Mouse (Mus musculus): ENCODE results near the gene Popdc3.
"Not testable (repeated sequence)": the region's sequence is repeated elsewhere in the genome, so short reads cannot be mapped to it uniquely, and the experiment has no call there.

Popdc3 gene

DNA sequence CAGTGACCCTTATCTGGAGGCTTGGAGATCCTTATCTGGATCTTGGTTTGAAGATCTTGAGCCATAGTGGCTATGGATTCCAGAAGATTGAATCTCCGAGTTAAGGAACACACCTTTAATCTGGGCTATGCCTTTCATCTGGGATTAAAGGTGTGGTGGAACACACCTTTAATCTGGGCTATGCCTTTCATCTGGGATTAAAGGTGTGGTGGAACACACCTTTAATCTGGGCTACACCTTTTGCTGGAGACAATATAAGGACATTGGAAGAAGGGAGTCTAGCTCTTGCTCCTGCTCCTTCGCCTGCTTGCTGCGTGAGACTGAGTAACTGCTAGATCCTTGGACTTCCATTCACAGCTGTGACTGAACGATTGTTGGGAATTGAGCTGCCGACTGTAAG is at the start of gene Popdc3:
Gene Popdc3, plus strand, starts transcription at position 301 of the 400 bp plus-strand sequence.
- not testable (repeated sequence) for DNase-seq (ENCODE audit: low spot score)

DNA sequence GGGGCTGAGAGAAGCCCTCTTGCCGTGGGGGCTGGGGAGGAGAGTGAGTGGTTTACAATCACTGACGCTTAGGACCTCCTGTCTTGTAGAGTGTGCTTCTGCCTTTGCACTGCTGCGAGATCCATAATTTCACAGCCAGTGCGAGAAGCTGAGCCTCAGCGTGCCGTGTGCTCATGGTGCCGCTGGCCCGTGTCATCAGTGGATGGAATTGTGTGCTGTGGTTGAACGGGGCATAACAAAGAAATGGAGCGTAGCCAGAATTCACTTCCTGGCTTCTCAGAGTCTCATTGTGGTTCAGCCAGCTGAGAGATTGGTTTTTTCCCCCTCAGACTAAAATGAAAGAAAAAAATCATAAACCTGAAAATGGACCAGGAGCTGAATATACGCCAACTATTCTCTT is 48.8 kb upstream of the Popdc3 start:
- no peak for DNase-seq (ENCODE audit: low spot score)

DNA sequence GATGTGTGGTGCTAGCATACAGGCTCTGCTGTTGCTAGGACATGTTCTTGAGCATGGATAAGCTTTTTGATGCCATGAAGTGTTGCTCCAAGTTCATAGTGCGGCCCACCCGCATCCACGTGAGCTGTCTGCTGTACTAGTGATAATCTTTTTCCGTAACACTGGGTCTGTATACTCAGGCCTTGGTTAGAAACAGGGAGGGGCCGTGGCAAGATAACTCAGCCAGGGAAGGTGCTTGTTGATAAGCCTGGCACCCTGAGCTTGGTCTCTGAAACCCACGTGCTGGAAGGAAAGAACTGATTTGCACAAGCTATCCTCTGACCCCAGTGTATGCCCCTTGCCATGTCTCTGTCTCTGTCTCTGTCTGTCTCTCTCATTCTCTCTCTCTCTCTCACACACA is 47.9 kb upstream of the Popdc3 start:
- no peak for DNase-seq (ENCODE audit: low spot score)

DNA sequence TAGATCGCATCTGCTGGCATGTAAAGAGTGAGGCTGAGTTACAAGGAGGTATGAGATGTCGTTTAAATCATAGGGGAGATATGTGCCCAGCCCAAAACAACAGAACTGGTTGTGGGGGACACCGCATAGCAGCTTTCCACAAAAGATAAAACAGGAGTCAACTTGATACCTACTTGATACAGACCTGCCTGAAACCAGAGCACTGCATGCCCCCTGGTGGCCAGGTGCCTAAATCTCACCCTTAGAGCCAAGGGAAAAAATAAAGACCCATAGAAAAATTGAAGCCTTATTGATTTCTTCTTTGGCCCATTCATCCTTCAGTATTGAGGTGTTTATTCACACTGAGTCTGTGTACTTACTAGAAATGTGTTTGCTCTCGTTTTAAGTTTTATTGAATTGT is 45.5 kb upstream of the Popdc3 start:
- DNase-seq (ENCODE audit: low spot score), result peak; percentile 28

DNA sequence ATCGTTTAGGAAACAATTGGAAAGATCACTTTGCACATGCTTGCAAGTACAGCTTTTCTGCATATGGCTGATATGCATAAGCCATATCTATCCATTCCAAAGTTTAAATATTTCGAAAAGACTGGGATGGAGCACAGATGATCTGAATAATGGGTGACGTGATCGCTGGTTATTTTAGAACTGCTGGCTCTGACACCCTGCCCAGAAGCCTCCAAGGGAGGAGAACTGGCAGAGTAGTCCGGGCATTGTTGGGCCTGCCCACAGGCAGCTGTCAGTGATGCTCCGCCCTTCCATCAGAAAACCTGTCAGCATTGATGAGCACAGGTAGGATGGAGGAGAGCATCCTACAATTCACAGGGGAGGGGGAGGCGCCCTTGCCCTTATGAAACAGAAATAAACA is 41.1 kb upstream of the Popdc3 start:
- no peak for DNase-seq (ENCODE audit: low spot score)

DNA sequence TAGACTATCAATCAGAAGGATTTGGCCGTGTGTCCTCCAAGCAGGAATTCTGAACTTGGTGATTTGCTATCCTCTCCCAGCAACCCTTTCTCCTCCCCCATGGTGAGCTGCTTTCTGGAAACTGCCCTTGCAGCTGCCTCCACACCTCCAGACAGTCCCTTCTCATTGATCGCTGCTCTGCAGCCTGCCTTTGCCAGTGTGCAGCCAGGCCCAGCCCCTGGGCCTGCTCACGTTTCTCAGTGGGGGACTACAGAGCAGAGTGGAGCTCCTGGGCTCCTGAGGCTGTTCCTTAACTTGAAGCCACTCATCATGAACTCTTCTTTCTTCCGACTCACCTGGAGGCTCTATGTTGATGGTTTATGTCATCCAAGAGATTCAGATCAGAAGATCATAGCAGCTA is 38.0 kb upstream of the Popdc3 start:
- no peak for DNase-seq (ENCODE audit: low spot score)

DNA sequence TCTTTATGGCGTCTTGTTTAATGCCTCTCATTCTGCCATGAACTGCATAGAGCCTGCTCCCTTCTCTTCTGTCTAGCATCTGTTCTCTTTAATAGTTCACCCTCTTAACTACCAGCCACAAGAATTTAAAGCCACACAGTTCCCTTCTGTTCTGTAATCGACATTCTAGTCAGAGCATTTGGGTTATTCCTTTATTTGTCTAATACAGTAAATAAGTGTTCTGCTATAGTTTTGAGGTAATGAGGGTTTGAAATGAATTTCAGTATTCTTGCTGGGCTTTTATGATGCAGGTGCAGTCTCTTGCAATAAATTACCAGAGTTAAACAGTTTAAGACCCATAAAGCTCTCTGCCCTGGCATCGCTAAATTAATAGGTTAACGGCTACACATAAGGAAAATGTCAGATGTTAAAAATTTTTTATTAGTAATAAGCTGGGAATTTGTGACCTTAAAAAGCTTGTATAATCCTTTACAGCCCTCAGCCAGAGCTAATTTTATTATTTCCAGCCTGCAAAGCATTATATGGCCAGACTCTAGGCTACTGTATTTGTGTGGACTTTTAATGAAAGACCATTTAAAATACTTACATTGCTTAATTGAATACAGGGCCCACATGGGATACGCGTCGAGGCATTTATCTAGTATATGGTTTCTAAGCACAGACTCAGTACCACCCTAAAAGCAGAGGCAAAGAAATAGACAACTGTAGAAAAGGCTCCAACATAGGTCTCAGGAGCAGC is 37.3 kb upstream of the Popdc3 start:
- DNase-seq (ENCODE audit: low spot score), result no peak

DNA sequence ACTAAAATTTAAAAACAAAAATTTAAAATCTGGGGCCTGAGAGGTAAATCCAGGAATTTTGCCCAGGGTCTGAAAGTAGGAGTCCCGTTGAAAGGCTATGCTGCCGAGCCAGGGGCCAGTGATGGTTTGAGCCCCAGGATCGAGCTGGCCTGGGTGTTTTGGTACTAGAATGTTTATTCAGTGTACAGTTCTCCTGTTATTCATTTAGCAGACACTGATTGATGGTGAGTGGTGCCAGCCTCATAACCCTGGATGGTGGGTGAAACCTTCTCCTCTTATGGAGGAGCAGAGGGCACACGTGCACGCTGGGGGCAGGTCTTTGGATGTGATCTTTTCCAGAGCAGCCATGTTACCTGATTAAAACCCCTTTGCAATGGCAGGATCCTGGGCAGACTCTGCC is 35.5 kb upstream of the Popdc3 start:
- DNase-seq (ENCODE audit: low spot score), result no peak

DNA sequence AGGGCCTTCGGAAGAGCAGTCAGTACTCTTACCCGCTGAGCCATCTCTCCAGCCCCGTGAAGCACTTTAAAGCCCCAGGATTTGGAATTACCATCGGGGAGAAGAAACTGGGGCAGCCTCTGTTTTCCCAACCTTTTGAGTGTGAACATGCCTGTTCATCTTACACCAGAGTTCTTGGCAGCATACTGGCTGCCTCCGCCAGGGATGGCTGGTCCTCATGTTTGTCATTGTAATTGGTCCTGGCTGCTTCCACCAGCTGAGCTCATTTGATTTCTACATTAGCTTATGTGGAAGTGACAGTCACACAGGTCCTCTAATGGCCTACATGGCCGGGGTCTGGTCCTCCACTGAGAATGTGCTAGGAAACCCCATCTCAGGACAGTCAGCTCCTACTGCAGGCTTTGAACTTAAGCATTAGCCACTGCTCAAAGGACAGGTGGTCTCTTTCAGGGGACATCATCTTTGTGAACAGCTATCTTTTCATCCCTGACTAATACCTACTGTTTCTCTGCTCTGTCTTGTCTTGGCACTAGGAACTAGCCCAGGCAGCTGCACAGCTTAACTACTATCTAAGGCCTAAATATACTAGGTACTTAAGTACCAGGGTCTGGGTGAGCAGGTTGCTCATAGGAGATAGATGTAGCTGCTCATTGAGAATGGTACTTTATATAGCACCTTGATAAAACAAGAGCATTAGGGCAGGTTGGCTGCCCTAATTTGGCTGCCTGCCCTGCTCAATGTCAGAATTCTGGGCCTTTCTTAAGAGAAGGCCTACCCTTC is 33.7 kb upstream of the Popdc3 start:
- DNase-seq (ENCODE audit: low spot score), result no peak

DNA sequence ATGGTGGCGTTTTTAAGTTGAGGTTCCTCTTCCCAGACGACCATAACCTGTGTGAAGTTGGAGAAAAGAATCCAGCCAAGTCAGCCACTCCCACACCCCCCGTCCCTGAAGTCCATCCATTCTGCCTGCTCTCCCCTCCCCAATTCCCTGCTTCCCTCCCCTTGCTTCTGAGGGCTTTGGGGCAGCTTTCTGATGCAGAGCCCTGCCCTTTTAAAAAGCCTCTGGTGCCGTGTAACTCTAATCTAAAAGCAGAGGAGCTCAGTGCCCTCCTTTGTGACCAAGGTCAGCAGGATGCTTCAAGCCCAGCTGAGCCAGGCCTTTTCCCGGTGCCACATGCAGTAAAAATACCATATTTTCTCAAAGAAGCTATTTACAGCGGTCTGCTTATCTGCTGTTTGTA is 31.1 kb upstream of the Popdc3 start:
- DNase-seq (ENCODE audit: low spot score), result peak; percentile 25

DNA sequence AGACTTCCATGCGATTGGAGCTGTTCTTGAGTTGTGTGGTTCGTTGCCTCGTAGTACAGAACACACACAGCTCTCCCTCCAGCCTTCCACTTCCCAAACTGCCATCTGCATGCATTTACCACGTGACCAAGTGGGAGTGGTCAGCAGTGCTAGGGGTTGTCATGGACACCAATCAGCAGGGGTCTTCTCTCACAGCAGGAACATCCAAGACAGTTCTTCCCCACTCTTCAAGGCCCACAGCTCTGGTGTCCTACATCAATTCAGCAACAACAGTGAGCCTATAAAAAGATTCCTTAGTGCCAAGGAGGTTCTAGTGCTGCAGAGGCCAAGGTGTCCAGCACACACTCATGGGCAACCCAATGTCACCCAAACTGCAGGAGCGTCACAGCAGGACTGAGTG is 26.8 kb upstream of the Popdc3 start:
- peak; percentile 41 for DNase-seq (ENCODE audit: low spot score)

DNA sequence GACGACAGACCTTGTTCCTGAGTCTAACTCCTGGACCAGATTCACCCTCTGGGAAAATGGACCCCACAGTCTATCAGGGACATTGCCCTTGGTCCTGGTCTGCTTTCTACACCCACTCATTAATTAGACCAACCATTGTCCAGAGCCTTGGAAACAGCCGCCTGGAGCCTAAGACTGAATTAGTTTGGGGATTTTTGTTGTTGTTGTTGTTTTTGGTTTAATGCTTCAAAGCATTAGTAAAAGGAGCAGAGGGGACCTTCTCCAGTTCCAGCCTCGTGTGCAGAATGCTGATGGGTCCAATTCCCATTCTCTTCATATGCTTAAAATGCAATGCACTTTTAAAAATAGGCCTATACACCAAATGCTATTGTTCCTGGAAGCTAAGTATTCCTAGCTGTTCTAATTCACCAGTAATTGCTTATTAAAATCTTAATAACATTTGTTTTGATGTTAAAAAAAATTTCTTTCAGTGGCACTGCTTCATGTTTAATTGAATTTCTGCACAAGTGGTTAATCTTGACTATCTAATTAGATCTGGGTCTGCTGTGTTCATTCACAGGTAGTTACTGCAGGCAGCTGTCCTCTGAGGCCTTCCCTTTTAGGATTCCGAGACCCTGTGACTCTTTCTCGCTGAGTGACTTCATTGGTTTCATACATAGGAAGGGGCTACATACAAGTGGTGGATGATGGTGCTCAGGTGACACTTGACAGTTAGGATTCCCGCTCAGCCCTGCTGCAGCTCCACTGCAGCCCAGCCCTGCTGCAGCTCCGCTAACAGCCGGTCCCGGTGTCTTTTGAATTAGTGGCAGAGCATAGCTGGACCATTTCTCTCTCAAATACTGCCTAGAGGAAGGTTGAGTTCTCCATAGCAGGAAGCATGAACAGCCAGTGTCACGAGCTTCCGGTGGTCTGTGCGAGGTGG is 25.9 kb upstream of the Popdc3 start:
- no peak for DNase-seq (ENCODE audit: low spot score)

DNA sequence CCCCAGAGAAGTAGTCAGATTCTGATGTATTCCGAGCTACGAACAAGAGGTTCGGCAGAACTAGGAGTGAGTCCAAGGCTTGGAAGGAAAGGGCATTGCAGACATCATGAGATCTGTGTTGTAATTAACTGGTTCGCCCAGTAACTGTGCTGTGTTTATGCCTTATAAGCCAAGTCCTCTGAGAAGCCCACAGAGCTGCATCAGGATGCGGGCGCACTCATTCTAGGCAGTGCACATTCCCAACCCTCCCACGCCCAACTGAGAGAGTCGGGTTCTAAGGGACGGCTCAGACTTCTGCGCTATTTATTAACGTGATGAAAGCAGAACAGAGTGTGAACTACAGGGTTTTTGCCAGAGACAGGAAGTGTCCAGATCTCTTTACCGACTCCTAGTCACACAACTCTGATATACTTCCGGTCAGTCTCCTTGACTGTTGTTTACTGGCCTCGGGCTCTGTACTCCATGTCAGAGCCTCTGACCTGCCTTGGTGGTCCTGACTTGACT is 23.3 kb upstream of the Popdc3 start:
- DNase-seq (ENCODE audit: low spot score), result no peak

DNA sequence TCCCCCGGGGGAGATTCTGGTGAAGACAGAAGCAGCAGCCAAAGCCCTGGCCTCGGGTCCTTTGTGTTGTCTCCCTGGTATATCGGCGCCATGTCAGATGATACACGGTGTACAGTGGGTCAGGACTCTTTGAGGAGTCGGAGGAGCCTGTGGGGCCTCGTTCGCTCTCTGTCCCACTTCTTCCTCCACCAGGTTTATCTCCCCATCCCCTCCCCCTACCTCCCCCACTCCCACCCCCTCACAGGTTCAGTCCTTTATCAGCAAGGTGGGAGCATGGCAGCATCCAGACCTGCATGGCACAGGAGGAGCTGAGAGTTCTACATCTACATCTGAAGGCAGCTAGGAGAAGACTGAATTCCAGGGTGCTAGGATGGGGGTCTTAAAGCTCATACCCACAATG is 12.0 kb upstream of the Popdc3 start:
- DNase-seq (ENCODE audit: low spot score), result no peak

DNA sequence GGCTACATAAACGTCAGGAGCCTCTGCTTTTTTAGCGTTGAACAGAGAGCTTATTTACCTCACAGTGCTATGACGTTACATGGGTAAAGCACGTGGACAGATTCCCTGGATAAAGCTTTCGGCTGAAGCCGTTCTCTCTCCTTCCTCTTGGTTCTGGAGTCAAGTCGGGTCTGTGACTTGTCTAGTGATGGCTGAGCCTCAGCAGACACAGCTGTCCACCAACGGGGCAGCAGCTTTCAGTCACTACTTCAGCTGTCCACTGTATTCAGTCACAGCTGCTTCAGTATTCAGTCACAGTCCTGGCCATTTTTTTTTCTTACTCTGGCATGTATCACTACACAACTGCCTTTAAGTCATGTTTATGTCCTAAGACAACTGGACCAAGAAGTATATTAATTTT is 4.0 kb upstream of the Popdc3 start:
- no peak for DNase-seq (ENCODE audit: low spot score)

DNA sequence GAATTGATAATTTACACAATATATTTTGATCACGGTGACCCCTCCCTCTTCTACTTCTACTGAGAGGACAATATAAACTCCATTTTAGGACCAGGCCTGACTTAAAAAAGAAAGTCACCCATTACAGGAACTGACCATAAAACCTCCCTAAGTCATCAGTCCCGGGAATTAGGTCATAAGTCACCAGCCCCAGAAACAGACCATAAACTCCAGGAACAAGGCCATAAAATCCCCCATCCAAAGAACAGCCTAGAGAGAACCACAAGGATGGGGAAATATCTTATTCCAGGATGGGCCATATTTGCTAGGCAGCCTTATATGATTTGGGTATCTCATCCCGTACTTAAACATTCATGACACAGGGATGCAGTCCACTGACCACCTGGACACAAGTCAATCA is 3.6 kb upstream of the Popdc3 start:
- no peak for DNase-seq (ENCODE audit: low spot score)

DNA sequence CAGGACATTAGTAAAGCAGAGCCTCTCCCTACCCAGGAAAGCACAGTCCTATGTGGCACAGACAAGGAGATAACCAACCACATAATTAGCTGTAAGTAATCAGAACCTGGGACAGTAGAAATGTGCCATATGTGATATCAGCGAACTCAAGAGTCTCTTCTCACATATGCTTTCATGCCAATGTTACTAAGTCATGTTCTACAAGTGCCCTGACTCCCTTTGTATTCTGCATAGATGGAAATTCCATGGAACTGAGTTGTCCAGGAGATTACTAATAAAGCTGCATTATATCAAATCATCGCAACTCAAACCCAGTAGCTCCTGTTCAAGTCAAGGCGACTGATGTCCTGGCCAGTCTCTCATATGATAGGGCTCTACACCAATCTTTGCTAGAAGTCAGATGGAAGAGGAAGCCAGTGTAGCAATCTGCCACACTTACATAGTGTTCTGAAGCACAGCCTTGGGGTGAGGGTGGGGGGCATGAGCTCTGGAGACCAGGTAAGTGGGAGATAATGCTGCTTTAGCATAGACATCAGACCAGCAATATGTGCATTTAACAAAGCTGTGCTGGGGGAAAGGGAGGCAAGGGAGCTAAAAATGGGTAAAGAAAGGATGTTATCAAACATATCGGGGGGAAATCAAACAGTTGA is 2.9 kb downstream of the Popdc3 start:
- DNase-seq (ENCODE audit: low spot score), result no peak

DNA sequence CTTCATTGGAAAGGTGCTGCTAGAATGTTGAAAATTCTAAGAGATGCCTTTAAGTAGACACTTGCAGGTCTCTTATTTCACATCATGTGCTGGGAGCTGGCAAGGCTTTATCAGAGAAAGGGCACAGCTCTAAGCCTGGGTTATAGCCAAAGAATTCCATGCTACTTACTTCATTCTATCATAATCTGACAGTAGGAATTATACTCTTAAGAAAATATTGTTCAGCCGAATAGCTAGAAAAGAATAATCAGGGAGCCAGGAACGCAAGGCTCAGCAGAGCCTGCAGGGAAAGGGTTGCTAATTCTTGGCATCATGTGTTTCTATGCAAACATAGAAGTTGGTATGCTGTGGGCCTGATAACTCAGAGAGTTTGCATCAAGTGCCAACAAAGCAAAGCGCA is 3.4 kb downstream of the Popdc3 start:
- no peak for DNase-seq (ENCODE audit: low spot score)

DNA sequence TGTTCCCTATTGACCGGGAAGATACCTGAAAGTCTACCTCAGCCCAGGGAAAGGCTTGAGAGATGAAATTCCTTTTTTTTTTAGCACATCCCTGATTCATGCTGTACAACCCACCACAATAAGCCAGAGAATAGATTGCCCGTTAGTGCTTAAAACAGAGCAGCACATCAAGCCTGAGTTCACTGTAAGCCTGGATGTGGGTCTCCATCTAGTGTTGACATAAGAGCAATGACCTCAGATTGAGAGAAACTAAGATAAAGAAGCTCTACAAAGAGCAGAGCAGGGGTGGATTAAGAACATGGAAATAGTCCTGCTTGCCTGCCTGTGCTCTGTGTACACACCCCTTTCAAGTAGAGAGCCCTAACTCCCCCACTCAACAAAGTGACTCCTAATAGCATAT is 7.6 kb downstream of the Popdc3 start:
- no peak for DNase-seq (ENCODE audit: low spot score)

DNA sequence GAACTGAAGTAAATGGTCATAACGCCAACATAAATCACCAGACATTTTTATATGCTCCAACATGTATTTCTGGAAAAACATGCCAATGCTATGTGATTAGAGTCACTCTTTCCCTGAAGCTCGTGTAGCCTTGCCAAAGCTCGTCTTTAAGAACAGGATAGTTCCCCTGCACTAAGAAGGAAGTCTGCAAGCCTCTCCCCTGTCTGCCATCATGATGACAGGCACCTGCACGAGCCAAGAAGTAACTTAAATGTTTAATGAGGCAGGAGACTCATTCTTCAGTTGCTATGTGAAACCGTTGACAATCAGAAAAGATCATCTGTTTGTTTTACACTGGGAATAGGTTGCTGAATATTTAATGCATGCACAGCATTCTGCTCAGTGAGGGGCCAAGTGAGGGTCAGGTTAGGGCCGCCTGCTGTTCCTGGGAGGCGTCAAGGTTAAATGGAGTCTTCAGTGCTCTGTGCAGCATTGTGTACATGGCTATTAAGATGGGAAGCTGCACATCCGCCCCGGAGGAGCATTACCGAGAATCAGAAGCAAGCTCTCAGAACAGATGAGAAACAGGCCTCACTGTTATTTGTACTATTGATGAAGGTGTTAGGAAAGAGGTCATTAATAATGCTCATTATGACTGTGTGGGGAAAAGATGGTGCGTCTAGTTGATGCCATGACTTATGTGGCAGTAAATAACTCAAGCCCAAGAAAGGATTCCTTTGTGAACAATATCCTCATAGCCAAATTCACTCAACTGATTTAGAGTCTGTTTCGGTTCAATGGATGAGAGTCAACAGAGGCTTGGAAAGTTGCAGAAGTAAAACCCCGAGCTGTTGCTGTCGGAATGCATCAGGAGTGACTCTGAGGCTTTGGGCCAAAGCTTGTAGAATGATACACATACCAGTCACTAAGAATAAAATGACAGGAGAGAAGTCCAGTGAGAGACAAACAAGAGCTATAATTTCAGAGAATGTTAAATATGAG is 15.7 kb downstream of the Popdc3 start:
- DNase-seq (ENCODE audit: low spot score), result peak; percentile 30

DNA sequence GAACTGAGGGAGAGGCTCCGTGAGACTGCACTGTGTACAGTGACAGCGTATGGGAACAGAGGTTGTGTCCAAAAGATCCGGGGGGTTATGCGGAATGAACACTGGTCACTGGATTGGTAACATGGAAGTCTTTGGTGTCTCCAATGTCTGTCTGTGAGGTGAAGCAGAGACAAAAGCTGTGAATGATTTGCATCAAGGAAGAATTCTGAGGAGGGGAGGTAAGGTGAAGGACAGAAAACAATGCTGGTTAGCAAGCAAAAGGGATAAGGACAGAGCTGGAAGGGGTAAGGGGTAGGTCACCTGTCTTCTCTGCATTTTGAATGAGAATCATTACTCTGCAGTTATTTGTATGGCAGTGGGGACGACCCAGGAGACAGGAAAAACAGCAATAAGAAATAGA is 16.6 kb downstream of the Popdc3 start:
- DNase-seq (ENCODE audit: low spot score), result no peak

Measured in retina, embryonic 14.5 days (tissue).